Mouse (Mus musculus): ENCODE data around the gene Slu7. TPM values are rescaled to one million over a fixed set of nuclear protein-coding genes. Genes with fewer than 3 reads are reported as not detected.

Slu7 gene
- 71.0 and 71.5 TPM in 2 replicates for polyA plus RNA-seq (2015; fragmentation: Nextera tagmentation; extraction: Ambion mirVana)

DNA sequence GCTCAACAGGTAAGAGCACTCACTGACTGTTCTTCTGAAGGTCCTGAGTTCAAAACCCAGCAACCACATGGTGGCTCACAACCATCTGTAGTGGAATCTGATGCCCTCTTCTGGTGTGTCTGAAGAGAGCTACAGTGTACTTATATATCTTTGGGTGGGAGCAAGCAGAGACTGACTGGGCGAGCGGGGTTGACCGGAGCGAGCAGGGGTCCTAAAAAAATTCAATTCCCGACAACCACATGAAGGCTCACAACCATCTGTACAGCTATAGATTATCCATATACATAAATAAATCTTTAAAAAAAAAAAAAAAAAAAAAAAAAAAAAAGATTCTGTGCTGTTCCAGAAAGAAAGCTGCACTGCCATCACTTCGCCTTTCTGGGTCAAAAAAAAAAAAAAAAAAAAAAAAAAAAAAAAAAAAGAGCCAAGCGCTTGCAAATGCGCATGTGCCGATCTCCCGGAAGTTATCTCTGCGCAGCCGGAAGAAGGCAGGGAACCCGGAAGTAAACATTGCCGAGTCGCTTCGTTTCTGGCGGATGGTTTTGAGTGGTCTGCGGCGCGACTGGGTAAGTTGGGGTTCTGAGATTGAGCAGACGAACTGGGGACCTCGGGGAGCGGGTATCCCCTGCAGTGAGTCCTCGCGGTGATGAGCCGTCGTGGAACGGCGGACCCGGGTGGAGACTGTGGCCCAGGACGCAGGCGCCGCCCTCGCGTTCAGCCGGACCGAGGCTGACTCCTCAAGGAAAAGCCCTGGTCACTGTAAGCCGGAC is at the start of gene Slu7:
Gene Slu7 (plus strand): TSS at position 491 of the 770 bp plus-strand sequence.
- H3K36me3 ChIP-seq: peaks cover 12% of the 10 kb centered on the region
- H3K27me3 ChIP-seq: no peaks in the 10 kb centered on the region
- peak within 1 kb of the TSS; percentile 85 for H3K9ac ChIP-seq
- H3K4me1 ChIP-seq (replicated peaks): peaks cover 12% of the 10 kb centered on the region
- peak; percentile 88 for ATAC-seq (ENCODE audit: low FRiP score)
- no peaks in the 10 kb centered on the region for H3K9me3 ChIP-seq
- peak within 1 kb of the TSS; percentile 91 for H3K4me3 ChIP-seq
- H3K27ac ChIP-seq: peak within 1 kb of the TSS; percentile 44; the same call in 1 of the 2 replicates
- WGBS: 9% methylated on average over 38 of the region's 38 CpGs
- H3K4me2 ChIP-seq: peak within 1 kb of the TSS; percentile 81

DNA sequence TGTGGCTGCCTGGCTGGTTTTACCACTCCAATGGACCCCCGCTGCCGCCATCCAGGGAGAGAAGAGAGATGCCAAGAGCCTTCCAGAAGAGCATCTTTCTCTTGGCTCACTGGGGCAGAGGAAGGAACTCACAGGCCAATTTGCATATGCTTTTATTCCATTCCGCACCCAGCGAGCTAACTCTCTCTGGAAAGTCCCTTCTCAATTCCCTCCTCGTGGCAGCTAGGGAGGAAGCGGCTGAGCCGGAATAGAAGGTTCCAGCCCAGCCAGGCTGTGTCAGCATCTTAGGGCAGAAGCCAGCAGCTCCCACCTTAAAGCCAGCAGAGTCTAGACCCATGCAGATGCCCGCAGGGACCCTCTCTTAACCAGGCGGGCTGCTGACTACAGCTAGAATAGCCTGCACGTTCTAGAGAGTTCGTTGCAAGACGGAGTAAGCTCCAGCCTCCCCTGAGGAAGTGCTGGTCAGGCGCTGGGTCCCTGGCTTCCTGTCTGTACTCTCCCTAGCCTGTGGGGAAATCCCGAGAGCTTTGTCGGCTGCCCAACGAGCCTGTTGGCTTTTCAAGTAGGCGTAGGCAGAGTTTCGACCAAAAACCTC is 48.4 kb upstream of the Slu7 start:
- Histone ChIP-seq H3K36me3 (no peaks in the 10 kb centered on the region), H3K4me2 (peak overlapping the region; percentile 66), H3K27me3 (0 out of 2 replicates have a peak, but pooled peaks cover 11% of the 10 kb centered on the region), H3K9ac (peak overlapping the region; percentile 63), H3K4me1 (replicated peaks) (peaks cover 15% of the 10 kb centered on the region), H3K9me3 (no peaks in the 10 kb centered on the region), H3K27ac (peak overlapping the region; percentile 73), H3K4me3 (peak overlapping the region; percentile 36)
- WGBS: 2% methylated on average over 18 of the region's 18 CpGs
- peak; percentile 88 for ATAC-seq (ENCODE audit: low FRiP score)

DNA sequence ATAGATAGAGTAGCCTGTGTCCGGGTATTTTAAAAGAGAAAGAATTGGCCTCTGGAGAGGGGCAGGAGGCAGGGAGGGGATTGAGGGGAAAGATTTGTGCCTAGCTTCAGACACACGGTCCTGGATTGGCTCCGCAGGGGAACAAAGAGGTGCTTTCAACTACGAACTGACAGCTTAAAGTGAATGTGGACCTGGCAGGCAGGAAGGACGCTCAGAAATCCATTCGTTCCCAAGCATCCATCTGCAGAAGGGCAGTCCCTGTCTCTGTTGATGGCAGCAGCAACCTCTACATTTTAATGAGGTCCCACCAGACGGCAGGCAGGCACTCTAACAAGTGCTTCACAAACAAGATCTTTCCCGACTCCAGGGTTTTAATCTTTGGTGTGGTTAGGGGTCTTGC is 47.8 kb upstream of the Slu7 start:
- no peaks in the 10 kb centered on the region for H3K36me3 ChIP-seq
- H3K4me1 ChIP-seq (replicated peaks): peaks cover 15% of the 10 kb centered on the region
- peak overlapping the region; percentile 66 for H3K4me2 ChIP-seq
- WGBS: 3% methylated on average over 8 of the region's 8 CpGs
- ATAC-seq (ENCODE audit: low FRiP score): peak; percentile 70
- 0 out of 2 replicates have a peak, but pooled peaks cover 11% of the 10 kb centered on the region for H3K27me3 ChIP-seq
- H3K27ac ChIP-seq: no peak overlapping the region
- H3K4me3 ChIP-seq: peak overlapping the region; percentile 36
- H3K9me3 ChIP-seq: no peaks in the 10 kb centered on the region
- H3K9ac ChIP-seq: peak overlapping the region; percentile 63

DNA sequence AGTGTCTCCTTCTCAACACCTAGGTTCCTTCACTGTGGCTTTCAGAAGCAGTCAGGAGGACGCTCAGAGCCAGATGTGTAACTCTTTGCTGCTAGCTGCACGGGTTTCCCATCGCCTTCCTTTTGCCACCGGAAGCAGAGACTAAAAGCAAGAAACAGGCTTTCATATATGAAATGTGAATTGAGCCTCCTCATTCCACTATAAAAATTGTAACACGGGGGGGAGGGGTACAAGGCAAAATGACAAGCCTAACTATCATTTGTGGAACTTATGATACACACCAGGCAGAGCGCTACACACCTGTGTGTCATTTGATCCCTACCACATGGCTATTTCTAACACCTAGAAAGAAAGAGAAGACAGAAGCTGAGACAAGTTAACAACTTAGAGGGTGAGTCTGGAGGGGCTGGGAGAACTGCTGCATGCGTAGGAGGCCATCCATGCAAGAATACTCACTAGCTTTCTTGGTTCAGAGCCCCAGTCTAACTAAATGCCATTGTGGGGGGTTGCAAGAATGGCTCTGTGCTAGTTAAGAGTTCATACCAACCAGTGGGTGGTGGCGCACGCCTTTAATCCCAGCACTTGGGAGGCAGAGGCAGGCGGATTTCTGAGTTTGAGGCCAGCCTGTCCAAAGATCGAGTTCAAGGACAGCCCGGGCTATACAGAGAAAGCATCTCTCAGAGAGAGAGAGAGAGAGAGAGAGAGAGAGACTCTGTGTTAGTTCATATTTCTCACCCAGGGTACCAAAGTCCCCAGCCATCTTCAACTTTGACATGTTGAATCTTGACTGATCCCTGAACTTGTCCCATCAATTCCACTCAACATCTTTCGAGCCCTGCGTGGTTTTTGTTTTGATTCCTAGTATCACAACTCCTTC is 46.3 kb upstream of the Slu7 start:
- no peak overlapping the region for H3K4me2 ChIP-seq
- WGBS: 94% methylated on average over 14 of the region's 14 CpGs
- ATAC-seq (ENCODE audit: low FRiP score): no peak
- H3K9me3 ChIP-seq: no peaks in the 10 kb centered on the region
- no peak overlapping the region for H3K9ac ChIP-seq
- H3K27ac ChIP-seq: no peak overlapping the region
- H3K36me3 ChIP-seq: no peaks in the 10 kb centered on the region
- 0 out of 2 replicates have a peak, but pooled peaks cover 11% of the 10 kb centered on the region for H3K27me3 ChIP-seq
- no peak overlapping the region for H3K4me3 ChIP-seq
- peaks cover 15% of the 10 kb centered on the region for H3K4me1 ChIP-seq (replicated peaks)

DNA sequence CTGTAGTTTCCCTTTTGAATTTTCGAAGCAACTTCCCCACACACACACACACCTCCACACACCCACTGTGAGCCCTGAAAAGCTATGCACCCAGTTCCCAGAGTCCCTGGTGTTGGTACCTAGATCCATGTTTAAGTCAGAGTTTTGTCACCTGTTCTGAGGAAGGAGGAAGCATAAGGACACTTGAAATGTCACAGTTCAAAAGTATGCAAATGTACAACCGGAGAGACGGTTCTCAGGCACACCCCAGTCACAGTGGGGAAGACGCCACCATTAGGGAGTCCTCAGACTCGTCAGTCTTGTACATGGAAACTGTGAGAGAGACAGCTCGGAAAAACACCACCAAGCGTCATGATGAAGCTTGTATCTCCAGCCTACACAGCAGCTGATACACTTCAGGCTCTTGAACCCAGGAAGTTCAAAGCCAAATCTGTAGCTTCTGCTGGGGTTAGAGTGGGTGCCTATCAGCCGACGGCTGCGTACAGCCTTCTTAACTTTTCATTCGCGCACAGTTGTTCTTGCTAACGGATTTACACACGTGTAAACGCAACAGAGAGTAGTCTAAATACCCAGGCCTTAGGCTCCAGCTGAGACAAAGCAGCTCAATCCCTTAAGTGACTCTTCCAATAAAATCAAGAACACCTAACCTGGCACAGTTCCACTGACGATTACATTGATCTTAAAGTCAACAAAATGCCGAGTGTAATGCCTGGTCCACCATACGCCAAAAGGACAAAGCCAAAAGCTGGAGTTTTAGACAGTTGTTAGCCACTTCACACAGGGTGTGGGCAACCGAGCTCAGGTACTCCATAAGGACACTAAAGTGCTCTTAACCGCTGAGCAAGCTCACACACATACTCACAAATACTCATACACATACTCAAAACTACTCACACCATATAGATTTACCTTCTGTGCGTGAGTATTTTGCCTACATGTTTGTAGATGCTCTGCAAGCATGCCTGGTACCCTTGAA is 45.1 kb upstream of the Slu7 start:
- H3K27me3 ChIP-seq: 0 out of 2 replicates have a peak, but pooled peaks cover 11% of the 10 kb centered on the region

DNA sequence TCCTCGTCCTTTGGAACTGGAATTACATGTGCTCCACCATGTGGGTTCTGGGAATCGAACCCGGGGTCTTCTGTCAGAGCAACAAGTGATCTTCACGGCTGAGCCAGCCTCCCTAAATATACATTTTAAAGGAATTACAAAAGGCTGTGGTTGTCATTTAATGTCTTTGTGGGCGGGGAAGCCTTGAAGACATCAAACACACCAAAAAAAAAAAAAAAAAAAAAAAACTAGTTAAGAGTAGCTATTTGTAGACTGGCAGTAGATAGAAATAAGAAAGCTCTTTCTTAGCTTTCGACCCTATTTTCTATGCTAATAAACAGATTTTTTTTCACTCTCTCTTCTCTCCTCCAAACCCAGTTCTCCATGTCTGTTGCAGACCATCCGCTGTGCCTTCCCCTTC is 44.4 kb upstream of the Slu7 start:
- 89% methylated on average over 7 of the region's 7 CpGs for WGBS
- Histone ChIP-seq H3K4me2 (no peak overlapping the region), H3K27me3 (0 out of 2 replicates have a peak, but pooled peaks cover 11% of the 10 kb centered on the region), H3K4me1 (replicated peaks) (peaks cover 15% of the 10 kb centered on the region), H3K9me3 (no peaks in the 10 kb centered on the region), H3K27ac (no peak overlapping the region), H3K36me3 (no peaks in the 10 kb centered on the region), H3K9ac (no peak overlapping the region), H3K4me3 (no peak overlapping the region)
- no peak for ATAC-seq (ENCODE audit: low FRiP score)

More for the DNA sequence above, 45.1 kb upstream of the Slu7 start:
- Histone ChIP-seq H3K4me2 (no peak overlapping the region), H3K27ac (no peak overlapping the region), H3K36me3 (no peaks in the 10 kb centered on the region), H3K9ac (no peak overlapping the region), H3K4me1 (replicated peaks) (peaks cover 15% of the 10 kb centered on the region), H3K9me3 (no peaks in the 10 kb centered on the region), H3K4me3 (no peak overlapping the region)
- 86% methylated on average over 21 of the region's 21 CpGs for WGBS
- no peak for ATAC-seq (ENCODE audit: low FRiP score)

DNA sequence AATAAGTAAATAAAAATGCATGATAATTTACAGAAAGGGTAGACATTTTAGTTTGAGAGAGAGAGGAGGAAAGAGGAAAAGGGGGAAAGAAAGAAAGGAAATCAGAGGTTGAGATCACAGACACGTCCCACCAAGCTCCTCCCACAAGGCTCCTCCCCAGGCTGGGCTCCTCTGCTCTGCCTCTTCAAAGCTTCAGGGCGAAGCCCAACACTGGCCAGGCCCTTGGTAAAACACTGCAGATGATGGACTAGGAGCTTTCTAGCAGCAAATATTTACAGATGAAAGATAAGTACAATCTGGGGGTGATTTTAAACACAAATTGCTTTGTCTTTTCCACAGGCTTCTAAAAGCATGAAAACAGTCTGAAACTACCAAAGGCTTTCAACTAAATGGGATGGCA is 40.8 kb upstream of the Slu7 start:
- Histone ChIP-seq H3K9ac (no peak overlapping the region), H3K36me3 (no peaks in the 10 kb centered on the region), H3K4me2 (no peak overlapping the region), H3K4me1 (replicated peaks) (no peaks in the 10 kb centered on the region), H3K27ac (no peak overlapping the region), H3K27me3 (no peaks in the 10 kb centered on the region), H3K4me3 (no peak overlapping the region), H3K9me3 (no peaks in the 10 kb centered on the region)
- 47% methylated on average over 2 of the region's 2 CpGs for WGBS
- no peak for ATAC-seq (ENCODE audit: low FRiP score)

DNA sequence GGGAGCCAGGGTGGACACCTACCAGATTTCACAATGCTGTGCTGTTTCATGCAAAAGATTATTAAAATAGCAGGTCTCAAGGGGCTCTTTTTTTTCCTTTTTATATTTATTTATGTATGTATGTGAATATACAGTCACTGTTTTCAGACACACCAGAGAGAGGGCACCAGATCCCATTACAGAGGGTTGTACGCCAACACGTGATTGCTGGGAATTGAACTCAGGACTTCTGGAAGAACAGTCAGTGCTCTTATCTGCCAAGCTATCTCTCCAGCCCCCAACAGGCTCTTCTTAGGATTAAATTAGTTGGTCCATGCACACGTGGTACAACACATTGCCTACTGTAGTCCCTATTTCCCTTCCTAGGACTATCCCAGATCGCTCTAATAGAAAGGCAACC is 40.2 kb upstream of the Slu7 start:
- H3K4me3 ChIP-seq: no peak overlapping the region
- no peak overlapping the region for H3K9ac ChIP-seq
- no peaks in the 10 kb centered on the region for H3K27me3 ChIP-seq
- no peak overlapping the region for H3K27ac ChIP-seq
- H3K36me3 ChIP-seq: no peaks in the 10 kb centered on the region
- WGBS: 96% methylated on average over 4 of the region's 4 CpGs
- ATAC-seq (ENCODE audit: low FRiP score): no peak
- H3K4me1 ChIP-seq (replicated peaks): no peaks in the 10 kb centered on the region
- H3K9me3 ChIP-seq: no peaks in the 10 kb centered on the region
- H3K4me2 ChIP-seq: no peak overlapping the region

DNA sequence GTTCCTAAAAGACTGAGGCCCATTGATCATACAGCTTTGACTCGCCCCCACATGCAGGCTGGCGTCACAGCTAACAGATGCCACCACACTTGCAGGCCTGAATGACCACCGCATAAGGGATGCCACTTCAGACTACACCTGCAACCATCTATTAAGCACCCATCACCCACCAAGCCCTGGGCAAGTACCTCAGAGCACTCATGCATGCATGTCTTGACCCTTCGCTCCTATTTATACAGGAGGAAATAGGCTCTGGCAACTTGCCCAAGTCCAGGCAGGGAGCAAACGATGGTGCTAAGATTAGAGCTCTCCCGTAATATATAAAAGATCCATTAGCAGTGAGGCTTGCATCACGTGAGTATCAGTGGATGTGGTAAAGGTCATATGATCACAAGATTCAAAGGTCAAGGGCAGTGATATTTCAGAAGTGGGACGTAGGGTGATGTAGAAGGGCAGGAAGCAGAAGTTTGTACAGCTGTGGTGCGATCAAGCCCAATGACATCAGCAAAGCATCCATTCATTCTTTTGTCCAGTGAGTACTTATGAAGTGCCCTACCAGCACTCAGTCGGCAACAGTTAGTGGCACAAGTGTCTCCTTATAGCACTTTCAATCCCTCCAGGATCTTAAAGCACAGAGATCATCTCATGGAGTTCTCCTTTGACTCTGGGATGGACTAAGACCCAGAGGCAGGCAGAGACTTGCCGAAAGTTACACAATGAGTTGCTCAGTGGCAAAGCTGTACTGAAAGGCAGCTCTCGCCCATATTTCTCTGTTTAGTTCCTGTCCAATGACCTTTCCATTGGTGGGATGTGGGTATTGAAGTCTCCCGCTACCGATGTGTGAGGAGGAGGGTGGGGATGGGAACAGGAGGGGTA is 38.2 kb upstream of the Slu7 start:
- H3K4me2 ChIP-seq: no peak overlapping the region
- no peak overlapping the region for H3K4me3 ChIP-seq
- H3K9ac ChIP-seq: no peak overlapping the region
- no peak overlapping the region for H3K27ac ChIP-seq
- 83% methylated on average over 14 of the region's 14 CpGs for WGBS
- H3K36me3 ChIP-seq: no peaks in the 10 kb centered on the region
- no peak for ATAC-seq (ENCODE audit: low FRiP score)
- no peaks in the 10 kb centered on the region for H3K9me3 ChIP-seq
- no peaks in the 10 kb centered on the region for H3K27me3 ChIP-seq
- H3K4me1 ChIP-seq (replicated peaks): no peaks in the 10 kb centered on the region

DNA sequence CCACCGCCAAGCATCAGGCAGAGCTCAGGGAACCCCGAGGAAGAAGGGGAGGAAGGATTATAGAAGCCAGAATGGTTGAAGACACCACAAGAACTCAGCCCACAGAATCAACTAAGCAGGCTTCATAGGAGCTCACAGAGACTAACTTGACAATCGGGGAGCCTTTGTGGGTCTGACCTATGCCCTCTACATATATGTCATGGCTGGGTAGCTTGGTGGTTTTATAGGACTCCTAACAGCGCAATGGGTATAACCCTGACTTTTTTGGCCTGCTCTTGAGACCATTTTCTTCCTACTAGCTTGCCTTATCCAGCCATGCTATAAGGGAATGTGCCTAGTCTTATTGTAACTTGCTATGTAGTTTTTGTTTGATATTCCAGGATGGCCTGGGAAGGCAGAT is 37.3 kb upstream of the Slu7 start:
- no peaks in the 10 kb centered on the region for H3K36me3 ChIP-seq
- 94% methylated on average over 4 of the region's 4 CpGs for WGBS
- H3K4me2 ChIP-seq: no peak overlapping the region
- H3K4me3 ChIP-seq: no peak overlapping the region
- H3K27me3 ChIP-seq: no peaks in the 10 kb centered on the region
- no peak overlapping the region for H3K9ac ChIP-seq
- H3K4me1 ChIP-seq (replicated peaks): no peaks in the 10 kb centered on the region
- no peak overlapping the region for H3K27ac ChIP-seq
- no peak for ATAC-seq (ENCODE audit: low FRiP score)
- no peaks in the 10 kb centered on the region for H3K9me3 ChIP-seq

DNA sequence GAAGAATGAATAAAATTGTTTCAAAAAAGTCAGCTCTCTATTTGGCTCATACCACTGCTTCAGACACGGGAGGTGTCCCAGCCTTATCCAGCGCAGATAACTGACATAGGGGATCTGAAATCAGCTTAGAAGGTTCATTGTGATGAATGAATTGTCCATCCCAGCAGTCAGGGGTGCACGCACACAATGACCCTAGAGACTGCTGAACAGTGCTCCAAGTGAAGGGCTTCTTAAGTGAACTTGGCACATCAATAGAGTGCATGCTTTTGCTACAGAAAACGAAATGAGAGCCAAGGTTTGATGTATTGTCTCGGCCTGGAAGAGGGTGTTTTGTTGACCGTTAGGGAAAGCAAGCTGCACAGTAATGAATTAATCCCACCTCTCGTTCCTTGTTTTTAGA is 36.9 kb upstream of the Slu7 start:
- H3K9me3 ChIP-seq: no peaks in the 10 kb centered on the region
- no peak overlapping the region for H3K27ac ChIP-seq
- H3K4me1 ChIP-seq (replicated peaks): no peaks in the 10 kb centered on the region
- H3K4me3 ChIP-seq: no peak overlapping the region
- WGBS: 64% methylated on average over 7 of the region's 7 CpGs
- H3K4me2 ChIP-seq: no peak overlapping the region
- H3K9ac ChIP-seq: no peak overlapping the region
- no peak for ATAC-seq (ENCODE audit: low FRiP score)
- no peaks in the 10 kb centered on the region for H3K27me3 ChIP-seq
- no peaks in the 10 kb centered on the region for H3K36me3 ChIP-seq
